Mouse (Mus musculus) kidney, adult 18-20 months (tissue): Measurements from ENCODE around the gene Rptor.

Experiments used
- DNase-seq: peaks from one replicate; pipeline ENCODE4 v3.0.0; 2021

Rptor gene

DNA sequence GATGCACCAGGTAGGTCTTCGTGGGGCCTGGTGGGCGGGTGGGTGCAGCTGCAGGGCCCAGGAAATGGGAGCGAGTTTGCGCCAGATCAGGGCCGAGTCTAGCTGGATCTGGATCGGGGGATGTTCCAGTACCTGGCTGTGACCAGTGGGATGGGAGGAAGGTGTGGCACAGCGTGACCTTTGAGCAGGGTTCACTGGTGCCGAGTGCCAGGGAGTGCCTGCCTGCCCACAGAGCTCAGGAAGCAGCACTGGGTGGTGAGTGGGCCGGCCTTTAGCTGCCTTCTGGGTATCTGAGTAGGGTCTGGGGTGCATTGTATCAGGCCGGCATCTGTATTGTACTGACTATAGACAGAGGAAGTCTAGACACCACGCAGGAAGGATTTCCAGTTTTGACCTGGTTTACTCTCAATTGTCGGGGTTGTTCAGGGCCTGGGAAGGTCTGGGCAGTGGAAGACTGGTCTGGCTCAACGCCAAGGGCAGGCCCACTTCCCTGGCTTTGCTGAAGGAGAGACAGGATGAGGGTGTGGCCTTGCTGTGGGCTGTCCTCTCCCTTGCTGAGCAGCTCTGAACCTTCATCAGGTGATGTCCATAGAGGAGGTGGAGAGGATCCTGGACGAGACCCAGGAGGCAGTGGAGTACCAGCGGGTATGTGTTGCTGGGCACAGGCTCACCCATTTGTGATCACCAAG, 313.5 kb downstream of the Rptor start:
- peak; percentile 86 for DNase-seq

DNA sequence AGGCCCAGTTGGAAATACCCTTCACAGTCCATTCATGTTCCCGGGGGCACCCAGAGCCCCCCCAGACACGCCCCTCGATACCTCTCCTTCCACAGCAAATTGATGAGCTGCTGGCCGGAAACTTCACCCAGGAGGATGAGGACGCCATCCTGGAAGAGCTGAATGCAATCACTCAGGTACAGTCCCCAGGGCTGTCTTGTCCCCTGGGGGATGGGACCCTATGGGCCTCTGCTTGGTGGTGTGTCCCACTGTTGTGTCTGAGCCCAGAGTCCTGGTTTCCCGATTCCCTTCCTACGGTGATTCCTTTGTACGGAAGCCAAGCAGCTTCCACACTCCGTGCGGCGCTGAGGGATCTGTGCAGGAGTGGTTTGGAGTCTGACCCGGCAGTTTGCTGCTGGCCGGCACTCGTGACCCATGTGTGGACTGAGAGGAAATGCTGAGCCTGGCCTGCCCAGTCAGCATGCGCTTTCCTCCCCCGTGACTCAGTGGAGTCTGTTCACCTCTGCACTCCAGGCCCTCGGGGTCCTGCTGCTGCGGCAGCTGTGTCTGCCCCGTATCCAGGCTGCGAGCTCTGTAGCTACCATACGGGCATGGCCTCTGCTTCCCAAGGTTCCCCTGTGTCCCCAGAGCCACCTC, 314.2 kb downstream of the Rptor start:
- peak; percentile 75 for DNase-seq

DNA sequence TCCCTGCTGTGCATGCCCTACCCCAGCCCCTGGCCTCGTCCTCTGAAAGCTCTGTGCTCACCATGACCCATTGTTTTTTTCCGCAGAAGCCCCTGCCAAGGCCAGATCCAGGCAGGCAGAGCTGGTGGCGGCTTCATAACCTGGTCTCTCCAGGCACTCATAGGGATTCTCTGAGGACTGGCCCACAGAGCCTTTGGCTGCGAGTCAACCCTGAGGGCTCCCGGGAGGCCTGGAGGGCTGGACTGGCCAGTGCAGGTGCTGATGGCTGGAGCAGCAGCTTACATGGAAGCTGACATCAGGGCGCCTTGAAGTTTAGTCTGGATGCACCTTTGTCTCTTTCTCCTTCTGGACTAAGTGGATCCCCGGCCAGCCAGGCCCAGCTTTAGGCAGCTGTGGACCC, 315.8 kb downstream of the Rptor start:
- DNase-seq: no peak

DNA sequence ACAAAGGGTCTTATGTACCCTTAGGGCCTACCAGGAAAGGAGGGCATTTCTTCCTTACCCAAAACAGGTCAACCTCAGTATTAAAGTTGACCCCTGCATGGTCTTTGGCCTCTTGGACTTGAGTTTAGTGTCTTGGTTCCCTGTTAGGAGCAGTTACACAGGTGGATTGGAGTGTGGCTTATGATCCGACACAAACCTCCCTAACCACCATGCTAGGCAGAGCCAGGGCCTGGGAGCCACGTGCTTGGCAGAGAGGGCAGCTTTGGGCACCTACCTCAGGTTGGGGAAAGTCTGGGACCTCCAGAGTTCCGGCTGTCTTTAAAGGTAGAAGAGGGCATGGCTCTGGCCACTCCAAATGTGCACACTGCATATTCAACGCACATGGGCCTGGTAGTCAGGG, 316.7 kb downstream of the Rptor start:
- DNase-seq: no peak

DNA sequence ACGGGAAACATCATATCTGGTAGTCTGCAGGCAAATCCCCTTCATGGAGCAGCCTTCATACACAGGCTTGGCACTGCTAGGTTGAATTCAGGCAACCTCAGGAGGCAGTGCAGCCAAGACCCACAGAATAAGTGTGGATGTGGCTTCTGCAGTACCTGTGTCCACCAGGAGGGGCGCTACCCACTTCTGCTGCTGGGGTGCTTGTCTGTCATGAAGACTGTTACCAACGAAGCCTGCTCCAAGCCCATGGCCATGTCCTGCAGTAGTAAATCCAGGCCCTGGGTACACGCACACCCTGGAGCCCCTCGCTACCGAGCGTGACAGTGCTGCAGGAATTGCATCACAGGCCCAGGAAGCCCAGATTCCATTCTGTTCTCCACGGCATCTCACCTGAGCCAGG, 317.2 kb downstream of the Rptor start:
- DNase-seq: peak; percentile 59

DNA sequence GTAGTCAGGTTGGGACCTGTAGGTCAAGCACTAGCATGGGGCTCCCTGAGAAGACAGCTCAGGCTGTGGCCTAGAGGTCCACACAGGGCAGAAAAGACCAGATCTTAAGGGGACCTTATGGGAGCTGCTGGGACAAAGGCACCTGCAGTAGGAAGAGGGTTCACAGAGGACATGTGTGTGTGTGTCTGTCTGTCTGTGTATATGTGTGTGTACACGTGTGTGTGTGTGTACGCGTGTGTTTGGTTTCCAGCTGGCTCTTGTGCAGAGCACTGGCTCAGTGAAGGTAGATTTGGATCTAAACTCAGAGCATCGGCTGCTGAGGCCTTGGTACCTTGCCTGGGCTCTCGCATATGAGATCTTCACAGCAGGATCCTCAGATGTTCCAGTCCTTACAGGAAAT, 318.0 kb downstream of the Rptor start:
- no peak for DNase-seq

DNA sequence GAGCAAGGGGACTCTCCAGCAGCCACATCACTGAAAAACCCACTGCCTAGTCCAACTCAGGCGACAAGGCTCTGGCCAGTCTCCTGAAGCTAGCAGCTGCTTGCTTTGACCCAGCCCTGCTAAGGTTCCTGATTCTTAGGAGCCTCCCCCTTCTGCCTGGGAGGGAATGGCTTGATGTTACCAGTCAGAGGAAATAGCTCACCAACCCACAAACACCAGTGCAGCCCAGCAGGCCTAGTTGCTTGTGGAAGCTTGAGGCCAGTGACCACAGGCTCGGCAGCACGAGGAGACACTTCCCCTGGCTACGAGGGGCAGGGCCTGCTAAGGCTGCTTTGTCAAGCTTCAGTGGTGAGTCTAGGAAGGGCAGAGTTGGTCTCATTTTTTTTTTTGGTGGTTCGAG, 322.5 kb downstream of the Rptor start:
- DNase-seq: no peak

DNA sequence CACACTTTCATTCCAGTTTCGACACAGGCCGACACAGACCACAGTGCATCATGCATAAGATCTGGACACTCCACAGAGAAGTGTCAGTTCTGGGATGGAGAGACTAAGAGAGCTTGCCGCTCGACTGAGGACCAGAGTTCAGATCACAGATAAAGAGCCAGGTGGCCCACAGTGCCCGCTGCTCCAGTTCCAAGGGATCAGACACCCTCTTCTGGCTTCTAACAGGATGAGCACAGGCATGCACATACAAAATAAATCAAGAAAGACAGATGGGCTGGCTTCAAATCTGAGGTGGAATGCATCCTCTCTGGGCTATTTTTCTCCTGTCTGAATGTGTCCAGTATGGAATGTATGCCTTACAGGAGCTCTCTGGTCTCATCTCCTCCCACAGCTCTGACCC, 324.1 kb downstream of the Rptor start:
- DNase-seq: no peak

DNA sequence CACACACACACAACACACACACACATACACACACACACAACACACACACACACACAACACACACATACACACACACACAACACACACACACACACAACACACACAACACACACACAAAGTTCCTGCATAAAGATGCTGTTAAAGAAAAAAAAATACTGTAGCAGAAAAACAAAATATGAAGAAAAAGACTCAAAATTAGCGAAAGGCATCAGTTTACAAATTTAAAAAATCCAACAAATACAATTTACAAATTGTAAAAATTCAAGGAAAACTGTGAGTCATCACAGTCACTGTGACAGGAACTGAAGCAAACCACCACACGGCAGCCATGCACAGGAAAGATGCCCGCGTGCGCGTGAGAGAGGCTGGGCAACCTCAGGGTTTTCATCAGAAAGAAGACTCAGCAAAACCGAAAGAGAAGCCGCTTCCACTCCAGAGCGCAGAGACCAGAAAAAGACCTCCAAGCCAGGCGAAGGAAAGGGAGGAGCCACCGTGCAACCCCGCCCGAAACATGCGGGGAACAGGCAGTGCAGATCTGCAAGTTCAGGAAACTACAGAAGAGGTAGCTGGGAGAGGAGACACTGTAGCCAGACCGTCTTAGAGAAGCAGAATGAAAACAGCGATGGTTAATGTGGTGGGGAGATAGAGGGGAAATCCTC, 325.4 kb downstream of the Rptor start:
- no peak for DNase-seq

DNA sequence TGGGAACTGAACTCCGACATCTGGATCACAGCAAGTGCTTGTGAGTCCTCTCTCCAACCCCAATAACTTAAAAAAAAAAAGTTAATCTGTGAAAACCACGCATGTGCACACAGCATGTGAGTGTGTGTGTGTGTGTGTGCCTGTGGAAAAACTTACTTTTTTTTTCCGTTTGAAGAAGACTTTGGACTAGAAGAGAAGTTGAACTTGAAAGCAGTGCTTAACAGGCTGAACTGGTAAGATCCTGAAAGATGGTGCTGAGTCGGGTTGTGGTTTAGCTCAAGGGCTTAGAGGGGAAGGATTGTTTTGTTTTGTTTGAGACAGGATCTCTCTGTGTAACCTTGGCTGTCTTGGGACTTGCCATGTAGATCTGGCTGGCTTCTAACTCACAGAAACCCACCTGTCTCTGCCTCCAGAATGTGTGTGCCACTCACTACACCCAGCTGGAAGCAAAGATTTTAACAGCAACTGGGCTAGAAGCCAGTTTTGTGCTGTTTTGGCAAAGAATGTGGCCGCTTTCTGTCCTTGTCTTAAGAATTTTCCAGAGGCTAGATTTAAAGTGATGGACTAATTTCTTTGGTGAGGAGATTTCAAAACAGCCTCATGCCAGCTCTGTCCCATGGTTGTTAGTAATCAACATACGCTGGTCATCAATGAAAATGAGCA, 327.0 kb downstream of the Rptor start:
- DNase-seq: no peak

DNA sequence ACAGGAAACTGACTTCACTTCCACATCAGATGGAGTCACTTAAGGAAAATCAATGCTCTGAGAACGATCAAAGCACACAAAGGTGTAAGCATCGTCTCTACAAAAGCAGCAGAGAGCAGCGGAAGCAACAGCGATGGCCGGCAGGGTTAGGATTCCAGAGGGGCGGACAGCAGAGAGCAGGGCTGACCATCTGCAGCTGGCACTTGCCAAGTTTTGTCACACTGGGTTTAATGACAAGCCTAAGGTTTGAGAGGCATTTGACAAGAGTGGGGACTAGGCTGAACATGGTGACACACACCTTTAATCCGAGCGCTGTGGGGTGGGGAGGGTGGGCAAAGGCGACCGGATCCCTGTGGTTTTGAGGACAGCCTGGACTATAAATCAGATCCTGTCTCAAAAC, 329.1 kb downstream of the Rptor start:
- no peak for DNase-seq

DNA sequence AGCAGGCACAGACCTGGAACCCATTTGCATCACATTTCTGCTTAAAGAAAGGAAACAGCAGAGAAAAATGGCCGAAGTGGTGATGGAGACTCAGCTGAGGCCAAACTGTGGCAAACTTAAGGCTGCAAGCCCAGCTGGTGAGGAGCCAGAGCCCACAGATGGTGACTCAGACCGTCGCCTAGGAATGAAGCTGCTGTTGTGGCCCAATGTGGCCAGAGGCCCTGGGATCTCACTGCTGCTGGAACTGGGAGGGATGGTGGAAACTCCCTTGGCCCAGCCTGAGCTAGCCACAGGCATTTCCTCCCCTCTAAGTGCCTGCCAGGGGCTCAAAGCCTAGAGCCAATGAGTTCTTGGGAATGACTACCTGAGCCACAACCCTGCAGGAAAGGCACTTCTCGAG, 330.4 kb downstream of the Rptor start:
- no peak for DNase-seq

DNA sequence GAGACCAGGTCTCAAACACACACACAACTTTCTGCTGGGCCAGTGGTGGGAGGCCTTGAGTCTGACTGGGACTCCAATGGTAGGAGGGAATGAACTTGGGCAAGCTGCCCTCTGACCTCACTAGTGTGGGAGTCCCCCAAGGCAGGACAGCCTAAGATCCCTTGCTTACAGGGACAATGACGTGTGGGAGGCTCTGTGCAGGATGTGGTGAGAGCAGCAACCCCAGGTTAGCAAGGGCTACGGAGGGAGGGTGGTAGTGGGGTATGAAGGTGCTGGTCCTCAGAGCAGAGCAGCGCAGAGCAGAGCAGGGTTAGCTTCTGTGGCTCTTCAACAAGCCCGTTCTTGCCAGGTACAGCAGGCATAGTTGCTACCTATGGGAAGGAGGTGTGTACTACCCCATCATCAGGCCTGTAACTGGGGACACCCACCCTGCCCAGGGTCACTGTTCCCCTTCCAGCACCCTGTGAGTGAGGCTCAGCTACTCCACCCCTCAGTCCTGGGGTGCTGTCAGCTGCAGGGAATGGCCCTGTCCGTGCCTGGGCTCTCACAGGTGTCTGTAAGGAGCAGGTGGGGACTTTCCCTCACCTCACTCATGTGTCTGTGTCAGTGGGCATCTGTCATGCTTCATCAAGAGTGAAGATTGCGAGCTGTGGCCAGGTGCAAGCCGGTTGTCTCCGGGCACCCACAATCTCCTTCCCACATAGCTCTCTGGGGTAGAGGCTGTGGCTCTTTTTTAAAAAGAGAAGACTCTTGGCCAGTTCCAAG, 331.3 kb downstream of the Rptor start:
- DNase-seq: no peak

DNA sequence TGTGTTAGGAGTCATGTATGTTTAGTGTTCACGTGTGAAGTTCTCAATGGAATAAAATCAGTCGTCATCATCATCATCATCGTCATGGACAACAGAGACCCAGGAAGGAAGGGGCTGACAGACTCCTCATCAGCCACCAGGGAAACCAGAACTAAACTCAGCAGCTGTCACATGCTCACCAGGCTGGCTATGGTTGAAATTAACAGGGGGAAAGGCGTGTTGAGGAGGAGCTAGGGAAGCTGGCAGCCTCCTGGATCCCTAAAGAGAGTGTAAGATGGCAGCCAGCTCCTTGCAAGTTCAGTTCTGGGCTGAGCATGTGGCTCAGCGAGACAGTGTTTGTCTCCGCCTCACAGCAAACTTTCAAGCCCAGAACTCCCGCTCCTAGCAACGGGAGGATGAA, 332.1 kb downstream of the Rptor start:
- DNase-seq: no peak

DNA sequence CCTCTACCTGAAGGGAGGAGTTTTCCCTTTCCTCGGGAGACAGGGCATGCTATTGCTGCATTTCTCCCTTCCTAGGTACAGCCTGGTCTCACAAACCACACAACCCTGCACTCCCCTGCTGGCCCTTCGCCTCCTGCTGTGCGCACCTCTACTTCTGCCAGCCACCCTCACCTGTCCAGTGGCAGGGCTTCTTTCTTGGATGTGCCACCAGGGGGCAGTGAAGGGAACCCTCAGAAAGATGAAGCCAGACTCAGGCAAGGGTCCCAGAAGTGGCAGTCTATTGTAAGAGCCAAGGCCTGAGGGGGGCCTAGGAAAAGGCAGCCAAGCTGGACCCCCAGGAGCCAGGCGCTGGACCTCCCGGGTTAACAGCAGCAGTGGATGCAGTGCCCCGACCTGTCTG, 332.8 kb downstream of the Rptor start:
- peak; percentile 85 for DNase-seq

DNA sequence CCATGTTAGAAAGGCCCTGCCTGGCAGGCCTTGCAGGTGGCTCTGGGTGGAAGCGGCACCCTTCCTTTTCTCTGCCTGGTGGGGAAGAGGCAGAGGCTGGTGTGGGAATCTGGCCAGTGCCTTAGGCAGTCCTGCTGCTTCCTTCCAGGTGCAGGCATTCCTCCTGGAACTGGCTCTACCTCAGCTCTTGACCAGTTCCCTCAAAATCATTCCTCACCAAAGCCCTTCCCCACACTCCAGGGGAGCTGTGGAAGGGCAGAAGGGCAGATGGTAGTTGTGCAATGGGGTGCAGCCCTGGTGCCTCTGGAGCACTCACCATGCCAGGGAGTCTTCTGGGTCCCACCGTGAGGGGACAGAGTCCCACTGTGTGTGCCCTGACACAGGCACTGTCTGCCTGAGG, 333.8 kb downstream of the Rptor start:
- no peak for DNase-seq

DNA sequence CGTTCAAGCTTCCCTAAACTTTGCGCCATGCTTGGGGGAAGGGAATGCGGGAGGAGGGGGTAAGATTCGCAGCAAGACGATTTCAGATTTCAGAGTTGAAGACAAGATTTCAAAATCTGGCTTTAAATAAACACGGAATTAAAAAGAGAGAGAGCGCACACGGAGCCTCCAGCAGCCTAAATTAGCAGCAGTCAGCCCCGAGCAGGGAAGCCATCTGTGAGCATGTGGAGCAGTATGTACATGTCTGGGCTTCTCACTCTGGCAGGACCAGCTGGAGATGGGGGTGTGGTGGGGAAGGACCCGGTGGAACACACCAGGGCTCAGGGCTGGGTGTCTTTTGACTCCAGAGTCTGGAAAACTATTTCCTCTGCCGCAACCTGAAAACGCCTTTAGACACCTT, 334.5 kb downstream of the Rptor start:
- no peak for DNase-seq

DNA sequence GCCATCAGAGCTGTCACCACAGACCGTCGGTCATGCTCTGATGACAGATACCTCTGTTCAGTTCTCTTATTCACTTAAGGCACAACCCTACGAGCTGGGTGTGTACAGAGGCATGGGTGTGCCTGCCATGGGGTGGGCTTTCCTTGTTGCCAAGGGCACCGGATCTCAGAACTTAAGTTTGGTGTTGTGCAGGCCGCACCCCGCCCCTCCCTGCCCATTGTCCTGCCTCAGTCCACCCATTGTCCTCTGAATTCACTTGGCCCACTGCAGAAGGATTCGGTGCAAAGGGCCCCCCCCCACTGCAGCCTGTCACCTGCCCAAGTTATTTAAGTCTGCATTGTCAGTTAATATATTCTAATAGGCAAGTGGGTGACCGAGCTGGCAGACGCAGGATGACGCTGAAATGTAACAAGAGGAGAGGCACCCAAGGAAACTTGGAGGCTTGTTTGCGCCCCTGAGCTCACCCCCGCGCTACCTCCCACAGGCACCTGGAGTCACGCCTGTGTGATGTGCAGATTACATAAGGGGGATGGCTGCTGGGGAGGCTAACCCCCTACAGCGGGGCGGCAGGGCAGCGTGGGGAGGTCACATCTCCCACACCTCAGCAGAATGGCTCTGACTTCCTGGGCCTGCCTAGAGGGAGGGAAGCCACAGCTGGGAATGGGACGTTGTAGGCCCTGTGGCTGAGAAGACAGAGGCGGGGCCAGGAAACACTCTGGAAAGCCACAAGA, 335.2 kb downstream of the Rptor start:
- DNase-seq: peak; percentile 65

DNA sequence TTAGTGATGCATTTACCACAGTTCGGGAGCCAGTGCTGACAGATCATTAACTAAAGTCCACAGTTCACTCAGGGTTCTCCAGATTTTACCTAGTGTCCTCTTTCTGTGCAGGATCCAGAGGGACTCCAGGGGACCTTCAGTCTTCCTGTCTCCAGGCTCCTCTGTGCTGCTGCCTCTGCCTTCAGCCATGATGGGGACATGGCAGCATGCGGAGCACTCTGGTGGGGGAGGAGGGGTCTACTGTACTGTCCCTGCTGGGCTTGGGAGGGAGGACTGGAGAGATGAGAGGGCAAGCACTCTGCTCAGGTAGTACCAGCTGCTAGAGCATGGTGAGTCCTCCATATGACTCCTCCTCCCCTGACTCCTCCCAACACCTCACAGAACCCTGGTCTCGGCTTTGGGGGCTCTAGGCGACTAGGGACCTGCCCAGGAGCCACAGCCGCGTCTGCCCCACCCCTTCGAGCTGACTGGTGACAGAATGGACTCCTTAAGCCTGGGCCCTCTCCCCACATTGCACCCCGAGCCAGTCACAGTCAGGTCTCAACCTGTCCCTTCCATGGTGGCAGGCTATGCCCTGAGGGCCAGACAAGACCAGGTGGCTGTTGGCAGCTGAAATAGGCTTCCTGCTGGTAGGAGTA, 336.5 kb downstream of the Rptor start:
- DNase-seq: peak; percentile 74

DNA sequence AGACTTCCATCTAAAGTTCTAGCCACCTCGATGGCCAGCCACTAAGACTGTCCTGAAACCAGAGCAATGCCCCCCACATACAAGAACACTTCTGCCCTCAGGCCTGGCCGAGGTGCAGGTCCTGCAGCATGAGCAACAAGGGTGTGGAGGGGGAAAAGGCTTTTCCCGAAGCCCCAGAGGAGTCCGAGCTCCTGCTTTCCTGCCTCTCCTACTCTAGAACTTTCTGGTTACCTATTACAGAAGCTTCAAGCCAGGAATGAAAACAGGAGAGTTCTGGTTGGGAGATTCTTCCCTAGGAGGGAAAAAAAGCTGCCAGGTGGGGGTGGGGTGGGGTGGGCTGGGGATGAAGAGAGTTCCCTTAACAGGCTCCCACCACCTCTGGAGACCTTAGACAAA, 337.0 kb downstream of the Rptor start:
- DNase-seq: no peak

DNA sequence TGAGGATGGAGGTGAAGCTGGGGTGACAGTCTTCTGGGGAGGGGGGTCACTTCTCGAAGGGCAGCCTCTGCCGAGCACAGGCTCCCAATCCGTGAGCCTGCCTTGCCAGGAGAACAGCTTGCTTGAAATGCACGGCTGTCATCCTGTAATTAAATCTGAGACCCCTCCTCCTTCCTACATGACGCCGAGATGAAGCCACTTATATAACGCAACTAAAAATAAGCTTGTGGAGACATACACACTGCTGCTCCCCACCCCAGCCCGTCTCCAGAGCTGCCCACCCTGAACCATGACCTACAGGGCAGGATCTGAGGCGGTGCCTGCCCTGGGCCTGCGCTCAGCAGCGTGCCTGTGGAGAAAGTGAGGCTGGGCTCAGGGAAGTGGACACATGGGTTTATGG, 337.4 kb downstream of the Rptor start:
- no peak for DNase-seq

DNA sequence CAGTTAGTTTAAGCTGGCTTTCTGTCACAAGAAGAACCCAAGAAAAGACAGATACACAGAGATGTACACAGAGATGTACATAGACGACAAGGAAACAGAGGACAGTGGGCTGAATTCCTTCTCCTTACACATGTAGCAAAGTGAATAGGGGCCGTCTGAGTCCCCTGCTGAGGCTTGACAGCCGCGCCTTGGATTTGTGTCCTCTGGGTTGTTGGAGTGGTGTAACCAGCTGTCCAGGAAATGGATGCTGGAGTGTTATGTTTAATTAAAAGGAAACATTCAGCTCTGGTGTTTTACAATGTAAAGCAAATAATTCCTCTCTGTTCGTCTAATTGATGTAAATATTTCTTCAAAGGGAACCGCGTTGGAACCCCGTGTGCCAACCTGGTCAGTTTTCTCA, 339.1 kb downstream of the Rptor start:
- DNase-seq: no peak
